Mouse (Mus musculus) heart, embryonic 10.5 days (tissue): ENCODE results near the gene Stox2. TPM values are rescaled to one million over a fixed set of nuclear protein-coding genes. Genes with fewer than 3 reads are reported as not detected.

Experiments
- DNase-seq: peaks from one replicate; pipeline ENCODE4 v3.0.0-alpha.2; 2017; ENCODE audit warnings: low spot score
- H3K27ac ChIP-seq: fragments of 300-500 bp; sonication (generic); 2 replicates; pipeline ENCODE4 v1.5.1; 2016; ENCODE audit warnings: mild to moderate bottlenecking
- H3K27me3 ChIP-seq: fragments of 300-500 bp; sonication (generic); 2 replicates; pipeline ENCODE4 v1.6.1; 2016; ENCODE audit warnings: mild to moderate bottlenecking; ENCODE audit not compliant: poor library complexity, insufficient read depth, severe bottlenecking
- H3K36me3 ChIP-seq: fragments of 300-500 bp; sonication (generic); 2 replicates; pipeline ENCODE4 v1.6.1; 2016; ENCODE audit warnings: mild to moderate bottlenecking, moderate library complexity
- H3K4me1 ChIP-seq: fragments of 300-500 bp; sonication (generic); 2 replicates; pipeline ENCODE4 v1.6.1; 2016; ENCODE audit warnings: mild to moderate bottlenecking
- H3K4me3 ChIP-seq: fragments of 300-500 bp; sonication (generic); 2 replicates; pipeline ENCODE4 v1.5.1; 2016; ENCODE audit warnings: mild to moderate bottlenecking, moderate library complexity
- H3K9me3 ChIP-seq: fragments of 300-500 bp; sonication (generic); 2 replicates; pipeline ENCODE4 v1.6.1; 2016; ENCODE audit warnings: mild to moderate bottlenecking, moderate library complexity
- WGBS: fragments of 180-500 bp; shearing (Covaris S2); methylation state at CpG from one replicate; pipeline ENCODE4 v1.1.7; 2016; 5-methylcytosine and 5-hydroxymethylcytosine counted together
- polyA plus RNA-seq: library from polyadenylated mRNA; unstranded; fragments of >200 nt; fragmentation: Nextera tagmentation; extraction: Ambion mirVana; gene quantifications from 2 replicates; pipeline ENCODE4 v1.2.1, GENCODE M21; 2016

Stox2 gene
- polyA plus RNA-seq, 1 experiment from 2014 or later: 7.5 TPM

- Histone ChIP-seq H3K27ac (no peak overlapping the region), H3K36me3 (no peaks in the 10 kb centered on the region), H3K4me1 (peaks cover 15% of the 10 kb centered on the region), H3K4me3 (no peak overlapping the region), H3K27me3 (no peaks in the 10 kb centered on the region; the same call in 1 of the 2 replicates), H3K9me3 (no peaks in the 10 kb centered on the region)
- DNase-seq: no peak
- 71% methylated on average over 11 of the region's 11 CpGs for WGBS
Measured at GRCm38 (mm10) chr8:47341474-47341873, 104.7 kb downstream of the Stox2 start.

GRCm38 (mm10) chr8:47338691-47339323 is 107.4 kb downstream of the Stox2 start:
- 66% methylated on average over 3 of the region's 3 CpGs for WGBS
- Histone ChIP-seq H3K27me3 (no peaks in the 10 kb centered on the region; the same call in 1 of the 2 replicates), H3K9me3 (no peaks in the 10 kb centered on the region), H3K4me1 (peaks cover 22% of the 10 kb centered on the region), H3K27ac (no peak overlapping the region), H3K36me3 (no peaks in the 10 kb centered on the region), H3K4me3 (no peak overlapping the region)
- DNase-seq: no peak

- DNase-seq: no peak
- no peak overlapping the region for H3K27ac ChIP-seq
- H3K4me1 ChIP-seq: peaks cover 22% of the 10 kb centered on the region
- no peaks in the 10 kb centered on the region for H3K27me3 ChIP-seq
- no peaks in the 10 kb centered on the region for H3K9me3 ChIP-seq
- H3K4me3 ChIP-seq: no peak overlapping the region
- no peaks in the 10 kb centered on the region for H3K36me3 ChIP-seq
- 87% methylated on average over 12 of the region's 12 CpGs for WGBS
Measured at GRCm38 (mm10) chr8:47336433-47336832, 109.7 kb downstream of the Stox2 start.

DNA sequence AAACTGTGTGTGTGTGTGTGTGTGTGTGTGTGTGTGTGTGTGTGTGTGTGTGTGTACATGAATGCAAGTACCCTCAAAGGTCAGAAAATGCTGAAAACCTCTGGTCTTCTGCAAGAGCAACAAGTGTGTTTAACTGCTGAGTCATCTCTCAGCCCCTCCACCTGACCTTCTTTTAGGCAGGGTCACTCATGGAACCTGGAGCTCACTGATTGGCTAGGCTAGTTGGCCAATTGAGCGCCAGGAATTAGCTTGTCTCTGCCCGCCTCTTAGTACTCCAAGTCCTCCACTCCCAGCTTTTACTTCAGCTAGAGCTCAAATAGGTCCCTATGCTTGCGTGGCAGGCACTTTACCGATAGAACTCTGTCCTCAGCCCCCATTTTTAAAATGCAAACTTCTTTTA is 110.2 kb downstream of the Stox2 start:
- WGBS: 91% methylated on average over 4 of the region's 4 CpGs
- Histone ChIP-seq H3K27me3 (no peaks in the 10 kb centered on the region), H3K4me1 (peaks cover 22% of the 10 kb centered on the region), H3K4me3 (no peak overlapping the region), H3K9me3 (no peaks in the 10 kb centered on the region), H3K27ac (no peak overlapping the region), H3K36me3 (no peaks in the 10 kb centered on the region)
- DNase-seq: no peak

DNA sequence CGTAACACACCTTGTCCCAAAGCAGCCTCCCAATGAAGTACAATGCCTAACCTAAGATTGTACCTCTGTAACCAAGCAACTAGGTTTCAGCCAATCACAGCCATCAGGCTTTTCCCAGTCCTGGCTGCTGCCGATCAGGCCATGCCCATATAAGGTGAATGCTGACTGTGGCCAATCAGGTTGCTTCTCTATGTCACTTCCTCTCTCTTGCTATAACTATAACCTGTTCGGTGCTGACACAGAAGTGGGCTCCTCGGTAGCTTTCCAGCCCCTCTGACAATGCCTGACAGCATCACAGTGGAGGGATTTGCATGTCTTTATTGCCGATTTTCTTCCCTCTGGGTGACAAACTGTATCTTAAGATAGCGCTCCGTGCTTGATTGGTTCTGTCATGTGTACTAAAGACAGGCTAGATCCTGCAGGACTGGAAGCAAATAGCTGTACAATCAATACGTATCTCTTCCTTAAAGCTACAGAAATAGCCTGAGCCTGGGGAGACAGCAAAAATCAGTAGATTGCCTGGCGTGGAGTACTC is 111.9 kb downstream of the Stox2 start:
- Histone ChIP-seq H3K27ac (peak overlapping the region; percentile 71; the same call in 1 of the 2 replicates), H3K36me3 (no peaks in the 10 kb centered on the region), H3K4me1 (peaks cover 13% of the 10 kb centered on the region), H3K4me3 (peak overlapping the region; percentile 23; the same call in 1 of the 2 replicates), H3K27me3 (no peaks in the 10 kb centered on the region), H3K9me3 (no peaks in the 10 kb centered on the region)
- DNase-seq: peak; percentile 81
- WGBS: 57% methylated on average over 9 of the region's 9 CpGs

DNA sequence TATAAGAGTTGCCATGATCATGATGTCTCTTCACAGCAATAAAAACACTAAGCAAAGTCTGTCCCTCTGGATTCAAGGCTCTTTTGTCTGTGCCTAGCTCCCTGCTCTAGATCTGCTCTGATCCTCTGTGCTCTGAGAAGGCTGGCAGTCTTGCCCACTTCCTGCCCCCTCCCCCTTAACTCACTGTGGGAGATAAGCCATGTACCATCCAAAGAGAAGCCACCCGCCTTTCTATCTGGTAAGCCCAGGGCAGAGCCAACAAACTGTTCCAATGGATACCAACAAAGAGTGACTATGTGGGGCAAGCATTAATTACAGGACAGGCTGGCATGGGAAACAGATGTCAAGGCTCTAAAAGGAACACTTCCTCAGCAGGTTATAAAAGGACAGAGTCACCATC is 113.2 kb downstream of the Stox2 start:
- Histone ChIP-seq H3K9me3 (no peaks in the 10 kb centered on the region), H3K4me1 (peaks cover 7% of the 10 kb centered on the region; the same call in 1 of the 2 replicates), H3K27me3 (no peaks in the 10 kb centered on the region), H3K4me3 (no peak overlapping the region), H3K27ac (no peak overlapping the region), H3K36me3 (no peaks in the 10 kb centered on the region)
- 72% methylated on average over 1 of the region's 1 CpGs for WGBS
- no peak for DNase-seq

- Histone ChIP-seq H3K36me3 (no peaks in the 10 kb centered on the region), H3K4me1 (peaks cover 7% of the 10 kb centered on the region; the same call in 1 of the 2 replicates), H3K27ac (no peak overlapping the region), H3K4me3 (no peak overlapping the region), H3K9me3 (no peaks in the 10 kb centered on the region), H3K27me3 (no peaks in the 10 kb centered on the region)
- no peak for DNase-seq
- 87% methylated on average over 5 of the region's 5 CpGs for WGBS
Measured at GRCm38 (mm10) chr8:47330982-47331381, 115.2 kb downstream of the Stox2 start.

- peaks cover 4% of the 10 kb centered on the region for H3K4me1 ChIP-seq
- peaks cover 9% of the 10 kb centered on the region for H3K27me3 ChIP-seq
- DNase-seq: no peak
- no peaks in the 10 kb centered on the region for H3K9me3 ChIP-seq
- 64% methylated on average over 8 of the region's 8 CpGs for WGBS
- no peak overlapping the region for H3K27ac ChIP-seq
- H3K4me3 ChIP-seq: no peak overlapping the region
- H3K36me3 ChIP-seq: no peaks in the 10 kb centered on the region
Measured at GRCm38 (mm10) chr8:47326348-47326747, 119.8 kb downstream of the Stox2 start.

GRCm38 (mm10) chr8:47324117-47324820 is 121.9 kb downstream of the Stox2 start:
- 34% methylated on average over 16 of the region's 16 CpGs for WGBS
- peaks cover 7% of the 10 kb centered on the region for H3K4me1 ChIP-seq
- H3K36me3 ChIP-seq: no peaks in the 10 kb centered on the region
- no peak overlapping the region for H3K27ac ChIP-seq
- peaks cover 13% of the 10 kb centered on the region for H3K27me3 ChIP-seq
- H3K4me3 ChIP-seq: no peak overlapping the region
- no peak for DNase-seq
- H3K9me3 ChIP-seq: no peaks in the 10 kb centered on the region

- Histone ChIP-seq H3K27ac (no peak overlapping the region), H3K9me3 (no peaks in the 10 kb centered on the region), H3K4me1 (peaks cover 7% of the 10 kb centered on the region), H3K36me3 (no peaks in the 10 kb centered on the region), H3K27me3 (peaks cover 13% of the 10 kb centered on the region), H3K4me3 (no peak overlapping the region)
- DNase-seq: no peak
- WGBS: 23% methylated on average over 5 of the region's 5 CpGs
Measured at GRCm38 (mm10) chr8:47321282-47321681, 124.9 kb downstream of the Stox2 start.

DNA sequence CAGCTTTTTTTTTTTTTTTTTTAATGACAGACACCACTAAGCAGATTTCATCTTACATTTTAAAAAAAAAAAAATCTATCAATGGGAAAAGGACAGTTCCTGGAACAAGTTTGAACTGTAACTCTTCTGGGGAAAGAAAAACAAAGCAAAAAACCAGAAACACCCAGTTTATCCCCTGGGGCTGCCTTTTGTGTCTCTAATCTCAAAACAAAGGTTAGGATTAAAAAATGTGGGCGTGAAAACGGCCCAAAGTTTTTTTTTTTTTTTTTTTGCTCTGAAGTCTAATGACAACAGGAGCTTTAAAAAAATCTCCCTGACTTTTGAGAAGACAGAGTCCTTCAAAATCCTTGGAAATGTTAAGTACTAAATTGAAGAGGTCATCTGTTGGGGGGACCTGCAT is 125.5 kb downstream of the Stox2 start:
- Histone ChIP-seq H3K27ac (no peak overlapping the region), H3K27me3 (peaks cover 13% of the 10 kb centered on the region), H3K36me3 (no peaks in the 10 kb centered on the region), H3K4me1 (peaks cover 7% of the 10 kb centered on the region), H3K4me3 (no peak overlapping the region), H3K9me3 (no peaks in the 10 kb centered on the region)
- no peak for DNase-seq
- 43% methylated on average over 2 of the region's 2 CpGs for WGBS

DNA sequence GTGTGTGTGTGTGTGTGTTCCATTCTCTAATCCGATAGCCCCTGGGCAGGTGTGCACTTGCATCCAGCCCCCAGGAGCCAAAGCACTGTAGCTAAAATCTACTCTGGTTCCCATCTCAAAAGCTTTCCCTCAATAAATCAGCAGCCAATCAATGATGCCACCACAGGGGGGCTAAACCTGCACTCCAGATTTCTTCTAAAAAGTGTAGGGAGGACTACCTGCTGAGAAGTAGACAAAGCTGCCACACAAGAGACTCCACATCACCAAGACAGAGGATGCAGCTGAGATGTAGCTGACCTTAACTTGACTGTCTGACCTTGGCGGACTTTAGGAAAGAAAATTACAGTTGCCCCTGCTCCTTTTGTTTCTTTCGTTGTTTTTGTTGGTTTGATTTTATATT is 127.7 kb downstream of the Stox2 start:
- no peak for DNase-seq
- no peaks in the 10 kb centered on the region for H3K36me3 ChIP-seq
- H3K4me3 ChIP-seq: no peak overlapping the region

DNA sequence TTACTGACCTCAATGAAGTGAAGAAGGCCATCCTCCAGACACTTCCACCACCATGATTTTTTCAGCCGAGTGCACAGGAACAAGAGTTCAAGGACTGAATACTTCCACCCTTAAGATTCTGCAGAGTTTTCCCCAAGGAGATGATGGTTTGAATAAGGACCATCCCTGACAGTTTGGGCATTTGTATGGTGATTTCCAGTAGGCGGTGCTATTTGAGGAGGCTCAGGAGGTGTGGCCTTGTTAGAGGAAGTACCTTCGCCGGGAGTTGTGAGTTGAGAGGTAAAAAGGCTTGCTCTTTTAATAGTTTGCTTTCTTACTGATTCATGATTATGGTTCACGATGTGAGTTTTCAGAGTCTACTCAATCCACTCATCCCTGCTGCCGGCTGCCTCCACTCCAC is 138.0 kb downstream of the Stox2 start:
- DNase-seq: no peak
- no peaks in the 10 kb centered on the region for H3K9me3 ChIP-seq
- no peaks in the 10 kb centered on the region for H3K36me3 ChIP-seq
- 0 out of 2 replicates have a peak, but pooled peaks cover 6% of the 10 kb centered on the region for H3K4me1 ChIP-seq
- no peak overlapping the region for H3K27ac ChIP-seq
- no peaks in the 10 kb centered on the region for H3K27me3 ChIP-seq
- no peak overlapping the region for H3K4me3 ChIP-seq
- WGBS: 89% methylated on average over 6 of the region's 6 CpGs

More for the DNA sequence above, 127.7 kb downstream of the Stox2 start:
- 88% methylated on average over 3 of the region's 3 CpGs for WGBS
- peaks cover 12% of the 10 kb centered on the region for H3K27me3 ChIP-seq
- no peak overlapping the region for H3K27ac ChIP-seq
- H3K9me3 ChIP-seq: no peaks in the 10 kb centered on the region
- H3K4me1 ChIP-seq: peaks cover 4% of the 10 kb centered on the region; the same call in 1 of the 2 replicates
